Mouse (Mus musculus): ENCODE data around the gene Camk1d. TPM values are rescaled to one million over a fixed set of nuclear protein-coding genes. Genes with fewer than 3 reads are reported as not detected.

The Camk1d gene
- total RNA-seq, 1 experiment = 12.5 TPM

- Histone ChIP-seq H3K9me3 (ENCODE audit: control insufficient read depth, insufficient read depth, low read depth, low read length) (no peaks in the 10 kb centered on the region), H3K36me3 (ENCODE audit: control insufficient read depth, insufficient read depth, low read length, poor library complexity, severe bottlenecking) (no peaks in the 10 kb centered on the region), H3K9ac (ENCODE audit: insufficient read depth, low read depth, low read length, poor library complexity, severe bottlenecking) (no peak overlapping the region), H3K4me1 (ENCODE audit: control insufficient read depth in 2 of 2, insufficient read depth in 2 of 2, low read length in 2 of 2, poor library complexity in 1 of 2) (no peaks in the 10 kb centered on the region), H3K4me3 (ENCODE audit: insufficient read depth in 1 of 2, low read depth in 1 of 2, low read length in 2 of 2, poor library complexity in 1 of 2, severe bottlenecking in 1 of 2) (no peak overlapping the region), H3K27ac (ENCODE audit: insufficient read depth, low read depth, low read length, poor library complexity, severe bottlenecking) (no peak overlapping the region)
- in situ Hi-C loops (cut with MboI; ENCODE audit: low sequenced_read_pairs in 2 of 2, unreplicated experiment in 2 of 2) = no loop called here
- DNase-seq (ENCODE audit: low read depth, low spot score) = no peak
- no peak for TF ChIP-seq HCFC1 (IDR thresholded peaks at IDR 0.05; ENCODE audit: borderline replicate concordance, insufficient read depth, low read length)
- 0 out of 2 replicates have a peak, but pooled peaks have one; percentile 27 for TF ChIP-seq MAFK (IDR thresholded peaks at IDR 0.05; ENCODE audit: insufficient read depth, low read depth, low read length)
- TF ChIP-seq CHD2 (IDR thresholded peaks at IDR 0.05; ENCODE audit: low read depth, low read length) = no peak
- TF ChIP-seq ZC3H11A (IDR thresholded peaks at IDR 0.05; ENCODE audit: borderline replicate concordance, low read depth, low read length) = no peak
- no peak for TF ChIP-seq ZNF384 (IDR thresholded peaks at IDR 0.05; ENCODE audit: low read depth, low read length)
Observed at GRCm38 (mm10) chr2:5750872-5751271, 36.6 kb upstream of the Camk1d start.

GRCm38 (mm10) chr2:5749210-5749609, 34.9 kb upstream of the Camk1d start:
- Histone ChIP-seq H3K4me1 (ENCODE audit: control insufficient read depth in 2 of 2, insufficient read depth in 2 of 2, low read length in 2 of 2, poor library complexity in 1 of 2) (no peaks in the 10 kb centered on the region), H3K27ac (ENCODE audit: insufficient read depth, low read depth, low read length, poor library complexity, severe bottlenecking) (no peak overlapping the region), H3K9ac (ENCODE audit: insufficient read depth, low read depth, low read length, poor library complexity, severe bottlenecking) (no peak overlapping the region), H3K36me3 (ENCODE audit: control insufficient read depth, insufficient read depth, low read length, poor library complexity, severe bottlenecking) (no peaks in the 10 kb centered on the region), H3K9me3 (ENCODE audit: control insufficient read depth, insufficient read depth, low read depth, low read length) (no peaks in the 10 kb centered on the region), H3K4me3 (ENCODE audit: insufficient read depth in 1 of 2, low read depth in 1 of 2, low read length in 2 of 2, poor library complexity in 1 of 2, severe bottlenecking in 1 of 2) (no peak overlapping the region)
- TF ChIP-seq ZNF384 (IDR thresholded peaks at IDR 0.05; ENCODE audit: low read depth, low read length) (no peak), MAFK (IDR thresholded peaks at IDR 0.05; ENCODE audit: insufficient read depth, low read depth, low read length) (no peak), HCFC1 (IDR thresholded peaks at IDR 0.05; ENCODE audit: borderline replicate concordance, insufficient read depth, low read length) (no peak), ZC3H11A (IDR thresholded peaks at IDR 0.05; ENCODE audit: borderline replicate concordance, low read depth, low read length) (no peak), CHD2 (IDR thresholded peaks at IDR 0.05; ENCODE audit: low read depth, low read length) (no peak)
- DNase-seq (ENCODE audit: low read depth, low spot score) = no peak
- in situ Hi-C loops (cut with MboI; ENCODE audit: low sequenced_read_pairs in 2 of 2, unreplicated experiment in 2 of 2) = no loop called here

DNA sequence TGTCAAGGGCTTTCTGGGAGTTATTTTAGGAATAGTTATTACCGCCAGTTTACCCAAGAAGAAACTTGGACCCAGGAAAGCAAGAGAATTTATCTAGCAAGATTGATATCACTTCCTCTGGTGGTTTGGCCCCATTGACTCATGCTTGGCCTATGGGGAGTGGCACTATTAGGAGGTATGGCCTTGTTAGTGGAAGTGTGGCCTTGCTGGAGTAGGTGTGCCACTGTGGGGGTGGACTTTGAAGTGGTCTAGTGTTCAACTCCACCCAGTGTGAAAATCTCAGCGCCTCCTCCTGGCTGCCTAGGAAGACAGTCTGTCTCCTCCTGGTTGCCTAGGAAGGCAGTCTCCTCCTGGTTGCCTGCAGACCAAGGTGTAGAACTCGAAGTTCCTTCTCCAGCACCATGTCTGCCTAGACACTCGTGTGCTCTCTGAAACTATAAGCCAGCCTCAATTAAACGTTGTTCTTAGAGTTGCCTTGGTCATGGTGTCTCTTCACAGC, 33.3 kb upstream of the Camk1d start:
- no peak overlapping the region for H3K9ac ChIP-seq (ENCODE audit: insufficient read depth, low read depth, low read length, poor library complexity, severe bottlenecking)
- no peak overlapping the region for H3K27ac ChIP-seq (ENCODE audit: insufficient read depth, low read depth, low read length, poor library complexity, severe bottlenecking)
- in situ Hi-C loops (cut with MboI; ENCODE audit: low sequenced_read_pairs in 2 of 2, unreplicated experiment in 2 of 2) = no loop called here

DNA sequence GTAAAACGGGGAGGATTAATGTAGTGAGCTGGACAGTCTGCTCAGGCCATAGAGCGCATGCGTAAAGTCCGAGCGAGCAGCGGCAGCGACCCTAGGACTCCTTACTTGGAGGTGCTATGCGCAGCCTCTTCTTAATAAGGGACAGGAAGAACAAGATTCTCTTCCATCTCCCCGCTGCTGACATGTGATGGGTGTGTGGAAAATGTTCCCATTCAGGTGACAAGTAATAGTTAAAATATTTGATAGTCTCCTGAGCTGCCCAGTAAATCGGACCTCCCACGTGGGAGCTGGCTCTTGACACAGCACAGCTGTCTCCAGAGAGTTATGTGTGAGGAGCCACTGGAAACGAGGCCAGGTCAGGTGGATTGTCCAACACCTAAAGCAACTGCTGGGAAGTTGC, 32.2 kb upstream of the Camk1d start:
- no peak for DNase-seq (ENCODE audit: low read depth, low spot score)
- no peak overlapping the region for H3K4me3 ChIP-seq (ENCODE audit: insufficient read depth in 1 of 2, low read depth in 1 of 2, low read length in 2 of 2, poor library complexity in 1 of 2, severe bottlenecking in 1 of 2)
- no peaks in the 10 kb centered on the region for H3K4me1 ChIP-seq (ENCODE audit: control insufficient read depth in 2 of 2, insufficient read depth in 2 of 2, low read length in 2 of 2, poor library complexity in 1 of 2)
- no peaks in the 10 kb centered on the region for H3K9me3 ChIP-seq (ENCODE audit: control insufficient read depth, insufficient read depth, low read depth, low read length)
- no peak for TF ChIP-seq CHD2 (IDR thresholded peaks at IDR 0.05; ENCODE audit: low read depth, low read length)
- TF ChIP-seq ZC3H11A (IDR thresholded peaks at IDR 0.05; ENCODE audit: borderline replicate concordance, low read depth, low read length) = no peak
- no peak for TF ChIP-seq HCFC1 (IDR thresholded peaks at IDR 0.05; ENCODE audit: borderline replicate concordance, insufficient read depth, low read length)
- no peak for TF ChIP-seq ZNF384 (IDR thresholded peaks at IDR 0.05; ENCODE audit: low read depth, low read length)
- TF ChIP-seq MAFK (IDR thresholded peaks at IDR 0.05; ENCODE audit: insufficient read depth, low read depth, low read length) = no peak
- no peak overlapping the region for H3K27ac ChIP-seq (ENCODE audit: insufficient read depth, low read depth, low read length, poor library complexity, severe bottlenecking)
- in situ Hi-C loops (cut with MboI; ENCODE audit: low sequenced_read_pairs in 2 of 2, unreplicated experiment in 2 of 2) = no loop called here
- H3K9ac ChIP-seq (ENCODE audit: insufficient read depth, low read depth, low read length, poor library complexity, severe bottlenecking) = no peak overlapping the region
- no peaks in the 10 kb centered on the region for H3K36me3 ChIP-seq (ENCODE audit: control insufficient read depth, insufficient read depth, low read length, poor library complexity, severe bottlenecking)

More for the DNA sequence above, 33.3 kb upstream of the Camk1d start:
- Histone ChIP-seq H3K36me3 (ENCODE audit: control insufficient read depth, insufficient read depth, low read length, poor library complexity, severe bottlenecking) (no peaks in the 10 kb centered on the region), H3K4me1 (ENCODE audit: control insufficient read depth in 2 of 2, insufficient read depth in 2 of 2, low read length in 2 of 2, poor library complexity in 1 of 2) (no peaks in the 10 kb centered on the region), H3K4me3 (ENCODE audit: insufficient read depth in 1 of 2, low read depth in 1 of 2, low read length in 2 of 2, poor library complexity in 1 of 2, severe bottlenecking in 1 of 2) (no peak overlapping the region), H3K9me3 (ENCODE audit: control insufficient read depth, insufficient read depth, low read depth, low read length) (no peaks in the 10 kb centered on the region)
- TF ChIP-seq MAFK (IDR thresholded peaks at IDR 0.05; ENCODE audit: insufficient read depth, low read depth, low read length) = no peak
- TF ChIP-seq ZNF384 (IDR thresholded peaks at IDR 0.05; ENCODE audit: low read depth, low read length) = no peak
- TF ChIP-seq HCFC1 (IDR thresholded peaks at IDR 0.05; ENCODE audit: borderline replicate concordance, insufficient read depth, low read length) = no peak
- no peak for TF ChIP-seq ZC3H11A (IDR thresholded peaks at IDR 0.05; ENCODE audit: borderline replicate concordance, low read depth, low read length)
- no peak for TF ChIP-seq CHD2 (IDR thresholded peaks at IDR 0.05; ENCODE audit: low read depth, low read length)
- no peak for DNase-seq (ENCODE audit: low read depth, low spot score)

- Histone ChIP-seq H3K27ac (ENCODE audit: insufficient read depth, low read depth, low read length, poor library complexity, severe bottlenecking) (no peak overlapping the region), H3K36me3 (ENCODE audit: control insufficient read depth, insufficient read depth, low read length, poor library complexity, severe bottlenecking) (no peaks in the 10 kb centered on the region), H3K9ac (ENCODE audit: insufficient read depth, low read depth, low read length, poor library complexity, severe bottlenecking) (no peak overlapping the region), H3K4me3 (ENCODE audit: insufficient read depth in 1 of 2, low read depth in 1 of 2, low read length in 2 of 2, poor library complexity in 1 of 2, severe bottlenecking in 1 of 2) (no peak overlapping the region), H3K9me3 (ENCODE audit: control insufficient read depth, insufficient read depth, low read depth, low read length) (no peaks in the 10 kb centered on the region), H3K4me1 (ENCODE audit: control insufficient read depth in 2 of 2, insufficient read depth in 2 of 2, low read length in 2 of 2, poor library complexity in 1 of 2) (no peaks in the 10 kb centered on the region)
- no peak for DNase-seq (ENCODE audit: low read depth, low spot score)
- in situ Hi-C loops (cut with MboI; ENCODE audit: low sequenced_read_pairs in 2 of 2, unreplicated experiment in 2 of 2) = no loop called here
- no peak for TF ChIP-seq ZC3H11A (IDR thresholded peaks at IDR 0.05; ENCODE audit: borderline replicate concordance, low read depth, low read length)
- TF ChIP-seq MAFK (IDR thresholded peaks at IDR 0.05; ENCODE audit: insufficient read depth, low read depth, low read length) = no peak
- no peak for TF ChIP-seq CHD2 (IDR thresholded peaks at IDR 0.05; ENCODE audit: low read depth, low read length)
- TF ChIP-seq HCFC1 (IDR thresholded peaks at IDR 0.05; ENCODE audit: borderline replicate concordance, insufficient read depth, low read length) = no peak
- TF ChIP-seq ZNF384 (IDR thresholded peaks at IDR 0.05; ENCODE audit: low read depth, low read length) = no peak
Observed at GRCm38 (mm10) chr2:5743886-5744285, 29.6 kb upstream of the Camk1d start.
